Mouse (Mus musculus): ENCODE measurements around the gene Cope. TPM values are rescaled to one million over a fixed set of nuclear protein-coding genes. Genes with fewer than 3 reads are reported as not detected.

Cope gene
- polyA plus RNA-seq (2014; fragmentation: Nextera tagmentation; extraction: Ambion mirVana) = 256 and 288 TPM in 2 replicates

- Histone ChIP-seq H3K4me1 (replicated peaks; ENCODE audit: control insufficient read depth, insufficient read depth, low read length) (peaks cover 13% of the 10 kb centered on the region), H3K36me3 (replicated peaks; ENCODE audit: control insufficient read depth, insufficient read depth) (peaks cover 53% of the 10 kb centered on the region), H3K4me2 (replicated peaks) (peak within 1 kb of the TSS; percentile 85), H3K9ac (peak within 1 kb of the TSS; percentile 78), H3K27me3 (ENCODE audit: control insufficient read depth, insufficient read depth, low read length) (no peaks in the 10 kb centered on the region), H3K4me3 (replicated peaks; ENCODE audit: low read length) (peak within 1 kb of the TSS; percentile 75), H3K27ac (peak within 1 kb of the TSS; percentile 72), H3K9me3 (ENCODE audit: control insufficient read depth, low read length) (no peaks in the 10 kb centered on the region)
- DNase-seq (ENCODE audit: low spot score) (peak; percentile 98), ATAC-seq (ENCODE audit: low FRiP score) (peak; percentile 92)
- WGBS = under 1% methylated on average over 40 of the region's 40 CpGs
These were observed at the start of gene Cope, which contains the start of gene Ddx49 for GRCm38 (mm10) chr8:70302358-70302890. TSS of gene Cope (plus strand) at chr8:70302518. TSS of gene Ddx49 (minus strand) at chr8:70302489.

GRCm38 (mm10) chr8:70254628-70255027 is 47.7 kb upstream of the Cope start:
- ATAC-seq (ENCODE audit: low FRiP score) (no peak), DNase-seq (ENCODE audit: low spot score) (no peak)
- Histone ChIP-seq H3K27me3 (ENCODE audit: control insufficient read depth, insufficient read depth, low read length) (no peaks in the 10 kb centered on the region), H3K36me3 (replicated peaks; ENCODE audit: control insufficient read depth, insufficient read depth) (peaks cover 100% of the 10 kb centered on the region), H3K4me1 (replicated peaks; ENCODE audit: control insufficient read depth, insufficient read depth, low read length) (no peaks in the 10 kb centered on the region), H3K27ac (no peak overlapping the region), H3K4me2 (replicated peaks) (no peak overlapping the region), H3K9ac (no peak overlapping the region), H3K9me3 (ENCODE audit: control insufficient read depth, low read length) (no peaks in the 10 kb centered on the region), H3K4me3 (replicated peaks; ENCODE audit: low read length) (no peak overlapping the region)
- 83% methylated on average over 1 of the region's 1 CpGs for WGBS

- Histone ChIP-seq H3K9ac (no peak overlapping the region), H3K4me3 (replicated peaks; ENCODE audit: low read length) (no peak overlapping the region), H3K4me2 (replicated peaks) (no peak overlapping the region), H3K27me3 (ENCODE audit: control insufficient read depth, insufficient read depth, low read length) (no peaks in the 10 kb centered on the region), H3K9me3 (ENCODE audit: control insufficient read depth, low read length) (no peaks in the 10 kb centered on the region), H3K27ac (no peak overlapping the region), H3K36me3 (replicated peaks; ENCODE audit: control insufficient read depth, insufficient read depth) (peaks cover 100% of the 10 kb centered on the region), H3K4me1 (replicated peaks; ENCODE audit: control insufficient read depth, insufficient read depth, low read length) (no peaks in the 10 kb centered on the region)
- DNase-seq (ENCODE audit: low spot score) (no peak), ATAC-seq (ENCODE audit: low FRiP score) (no peak)
- 83% methylated on average over 3 of the region's 3 CpGs for WGBS
These were observed 44.9 kb upstream of the Cope start for GRCm38 (mm10) chr8:70257456-70257855.

- no peaks in the 10 kb centered on the region for H3K4me1 ChIP-seq (replicated peaks; ENCODE audit: control insufficient read depth, insufficient read depth, low read length)
- no peak overlapping the region for H3K4me2 ChIP-seq (replicated peaks)
- no peaks in the 10 kb centered on the region for H3K27me3 ChIP-seq (ENCODE audit: control insufficient read depth, insufficient read depth, low read length)
- H3K27ac ChIP-seq = no peak overlapping the region
- peaks cover 100% of the 10 kb centered on the region for H3K36me3 ChIP-seq (replicated peaks; ENCODE audit: control insufficient read depth, insufficient read depth)
- ATAC-seq (ENCODE audit: low FRiP score) = no peak
- no peak overlapping the region for H3K4me3 ChIP-seq (replicated peaks; ENCODE audit: low read length)
- 94% methylated on average over 5 of the region's 5 CpGs for WGBS
- DNase-seq (ENCODE audit: low spot score) = no peak
- no peaks in the 10 kb centered on the region for H3K9me3 ChIP-seq (ENCODE audit: control insufficient read depth, low read length)
- no peak overlapping the region for H3K9ac ChIP-seq
These were observed 43.7 kb upstream of the Cope start for GRCm38 (mm10) chr8:70258600-70258999.

- Histone ChIP-seq H3K9me3 (ENCODE audit: control insufficient read depth, low read length) (no peaks in the 10 kb centered on the region), H3K27ac (no peak overlapping the region), H3K36me3 (replicated peaks; ENCODE audit: control insufficient read depth, insufficient read depth) (peaks cover 100% of the 10 kb centered on the region), H3K27me3 (ENCODE audit: control insufficient read depth, insufficient read depth, low read length) (no peaks in the 10 kb centered on the region), H3K4me3 (replicated peaks; ENCODE audit: low read length) (no peak overlapping the region), H3K4me2 (replicated peaks) (no peak overlapping the region), H3K9ac (no peak overlapping the region), H3K4me1 (replicated peaks; ENCODE audit: control insufficient read depth, insufficient read depth, low read length) (no peaks in the 10 kb centered on the region)
- 90% methylated on average over 2 of the region's 2 CpGs for WGBS
- ATAC-seq (ENCODE audit: low FRiP score) = no peak
- no peak for DNase-seq (ENCODE audit: low spot score)
These were observed 43.3 kb upstream of the Cope start for GRCm38 (mm10) chr8:70259043-70259442.

- no peak for DNase-seq (ENCODE audit: low spot score)
- Histone ChIP-seq H3K36me3 (replicated peaks; ENCODE audit: control insufficient read depth, insufficient read depth) (peaks cover 42% of the 10 kb centered on the region), H3K9me3 (ENCODE audit: control insufficient read depth, low read length) (no peaks in the 10 kb centered on the region), H3K27me3 (ENCODE audit: control insufficient read depth, insufficient read depth, low read length) (no peaks in the 10 kb centered on the region), H3K9ac (no peak overlapping the region), H3K4me1 (replicated peaks; ENCODE audit: control insufficient read depth, insufficient read depth, low read length) (no peaks in the 10 kb centered on the region), H3K27ac (no peak overlapping the region), H3K4me2 (replicated peaks) (no peak overlapping the region), H3K4me3 (replicated peaks; ENCODE audit: low read length) (no peak overlapping the region)
- 83% methylated on average over 3 of the region's 3 CpGs for WGBS
- no peak for ATAC-seq (ENCODE audit: low FRiP score)
These were observed 34.6 kb upstream of the Cope start for GRCm38 (mm10) chr8:70267674-70268073.

- no peak overlapping the region for H3K9ac ChIP-seq
- H3K4me3 ChIP-seq (replicated peaks; ENCODE audit: low read length) = no peak overlapping the region
- H3K9me3 ChIP-seq (ENCODE audit: control insufficient read depth, low read length) = no peaks in the 10 kb centered on the region
- H3K4me1 ChIP-seq (replicated peaks; ENCODE audit: control insufficient read depth, insufficient read depth, low read length) = no peaks in the 10 kb centered on the region
- 56% methylated on average over 5 of the region's 5 CpGs for WGBS
- H3K36me3 ChIP-seq (replicated peaks; ENCODE audit: control insufficient read depth, insufficient read depth) = peaks cover 36% of the 10 kb centered on the region
- H3K4me2 ChIP-seq (replicated peaks) = no peak overlapping the region
- DNase-seq (ENCODE audit: low spot score) (no peak), ATAC-seq (ENCODE audit: low FRiP score) (no peak)
- no peaks in the 10 kb centered on the region for H3K27me3 ChIP-seq (ENCODE audit: control insufficient read depth, insufficient read depth, low read length)
- no peak overlapping the region for H3K27ac ChIP-seq
These were observed 34.0 kb upstream of the Cope start for GRCm38 (mm10) chr8:70268311-70268710.

GRCm38 (mm10) chr8:70268799-70269565 is 33.3 kb upstream of the Cope start:
- no peak overlapping the region for H3K4me3 ChIP-seq (replicated peaks; ENCODE audit: low read length)
- no peak overlapping the region for H3K27ac ChIP-seq
- WGBS = 66% methylated on average over 11 of the region's 11 CpGs
- DNase-seq (ENCODE audit: low spot score) (peak; percentile 29), ATAC-seq (ENCODE audit: low FRiP score) (no peak)
- H3K4me2 ChIP-seq (replicated peaks) = no peak overlapping the region
- no peaks in the 10 kb centered on the region for H3K4me1 ChIP-seq (replicated peaks; ENCODE audit: control insufficient read depth, insufficient read depth, low read length)
- H3K9me3 ChIP-seq (ENCODE audit: control insufficient read depth, low read length) = no peaks in the 10 kb centered on the region
- no peak overlapping the region for H3K9ac ChIP-seq
- H3K36me3 ChIP-seq (replicated peaks; ENCODE audit: control insufficient read depth, insufficient read depth) = peaks cover 29% of the 10 kb centered on the region
- H3K27me3 ChIP-seq (ENCODE audit: control insufficient read depth, insufficient read depth, low read length) = no peaks in the 10 kb centered on the region

- H3K4me3 ChIP-seq (replicated peaks; ENCODE audit: low read length) = no peak overlapping the region
- no peaks in the 10 kb centered on the region for H3K9me3 ChIP-seq (ENCODE audit: control insufficient read depth, low read length)
- H3K4me1 ChIP-seq (replicated peaks; ENCODE audit: control insufficient read depth, insufficient read depth, low read length) = no peaks in the 10 kb centered on the region
- no peak overlapping the region for H3K4me2 ChIP-seq (replicated peaks)
- no peak for ATAC-seq (ENCODE audit: low FRiP score)
- no peak overlapping the region for H3K27ac ChIP-seq
- H3K9ac ChIP-seq = no peak overlapping the region
- no peaks in the 10 kb centered on the region for H3K36me3 ChIP-seq (replicated peaks; ENCODE audit: control insufficient read depth, insufficient read depth)
- no peaks in the 10 kb centered on the region for H3K27me3 ChIP-seq (ENCODE audit: control insufficient read depth, insufficient read depth, low read length)
- DNase-seq (ENCODE audit: low spot score) = no peak
- WGBS = 64% methylated on average over 3 of the region's 3 CpGs
These were observed 29.4 kb upstream of the Cope start for GRCm38 (mm10) chr8:70272949-70273348.
